Mouse (Mus musculus): ENCODE results near the gene Pex5.

The Pex5 gene

GRCm38 (mm10) chr6:124358953-124359352 lies 55.9 kb downstream of the Pex5 start:
- DNase-seq (ENCODE audit: low spot score), result no peak

- no peak for DNase-seq (ENCODE audit: low spot score)
Observed at GRCm38 (mm10) chr6:124353246-124353645, 61.6 kb downstream of the Pex5 start.

Data from retina, embryonic 14.5 days (tissue).